Mouse (Mus musculus) heart, postnatal 0 days (tissue): ENCODE data around the gene Tmem33. TPM values are rescaled to one million over a fixed set of nuclear protein-coding genes. Genes with fewer than 3 reads are reported as not detected.
A peak's percentile ranks its signal among the peaks of the same experiment; 100 is the strongest.

Experiments
- ATAC-seq: fragments of 200-750 bp; cut with Nextera tagmentation; 2 replicates; pipeline ENCODE4 v1.8.0; 2017; ENCODE audit warnings: low read depth, moderate number of reproducible peaks, moderate library complexity; ENCODE audit not compliant: insufficient read depth
- DNase-seq: peaks from one replicate; pipeline ENCODE4 v3.0.0-alpha.2; 2016; ENCODE audit warnings: low spot score
- H3K27ac ChIP-seq: fragments of 300-500 bp; sonication (generic); 2 replicates; pipeline ENCODE4 v1.5.1; 2014; ENCODE audit warnings: low read depth, mild to moderate bottlenecking
- H3K27me3 ChIP-seq: fragments of 300-500 bp; sonication (generic); 2 replicates; pipeline ENCODE4 v1.6.1; 2014; ENCODE audit warnings: low read length, mixed read lengths; ENCODE audit not compliant: control insufficient read depth, insufficient read depth
- H3K36me3 ChIP-seq: fragments of 300-500 bp; sonication (generic); replicated peaks from 2 replicates; pipeline ENCODE4 v1.6.1; 2014; ENCODE audit warnings: low read length, mixed read lengths; ENCODE audit not compliant: control insufficient read depth, insufficient read depth
- H3K4me1 ChIP-seq: fragments of 300-500 bp; sonication (generic); 2 replicates; pipeline ENCODE4 v1.6.1; 2014; ENCODE audit warnings: antibody characterized with exemption; ENCODE audit not compliant: control insufficient read depth, insufficient read depth
- H3K4me2 ChIP-seq: fragments of 300-500 bp; sonication (generic); 2 replicates; pipeline ENCODE4 v1.6.1; 2014; ENCODE audit warnings: low read depth, mild to moderate bottlenecking, low read length, moderate library complexity
- H3K4me3 ChIP-seq: fragments of 300-500 bp; sonication (generic); 2 replicates; pipeline ENCODE4 v1.5.1; 2014; ENCODE audit warnings: low read depth, low read length
- H3K9ac ChIP-seq: fragments of 300-500 bp; sonication (generic); replicated peaks from 2 replicates; pipeline ENCODE4 v1.6.1; 2014; ENCODE audit warnings: low read depth, low read length, mixed read lengths
- H3K9me3 ChIP-seq: fragments of 300-500 bp; sonication (generic); replicated peaks from 2 replicates; pipeline ENCODE4 v1.6.1; 2016; ENCODE audit warnings: low read length; ENCODE audit not compliant: control insufficient read depth
- CTCF ChIP-seq: IDR thresholded peaks from 2 replicates; pipeline ENCODE4 v1.5.1; 2016; ENCODE audit warnings: antibody characterized with exemption, control low read depth, low read depth
- EP300 ChIP-seq: IDR thresholded peaks from 2 replicates; pipeline ENCODE4 v1.6.1; 2016; ENCODE audit warnings: antibody characterized with exemption, low read depth
- WGBS: fragments of 180-500 bp; shearing (Covaris S2); extraction: QIAGEN DNeasy Blood & Tissue Kit; methylation state at CpG from one replicate; pipeline ENCODE4 v1.1.7; 2014; 5-methylcytosine and 5-hydroxymethylcytosine counted together
- polyA plus RNA-seq: library from polyadenylated mRNA; unstranded; fragments of >200 nt; fragmentation: Nextera tagmentation; extraction: Ambion mirVana; gene quantifications from 2 replicates; pipeline ENCODE4 v1.2.1, GENCODE M21; 2015
- total RNA-seq: library from RNA; depleted of rRNA; stranded (reverse); fragments of >200 nt; gene quantifications from 2 replicates; pipeline ENCODE4 v1.2.3, GENCODE M21; 2014; ENCODE audit warnings: low replicate concordance; rRNA removed

The Tmem33 gene
- total RNA-seq (24.9 and 50.3 TPM in 2 replicates), polyA plus RNA-seq (42.7 and 50.0 TPM in 2 replicates)

- WGBS, result under 1% methylated on average over 67 of the region's 67 CpGs
Measured at GRCm38 (mm10) chr5:67260531-67261371, at the start of gene Tmem33. TSS of gene Tmem33 (plus strand) at chr5:67260565.

GRCm38 (mm10) chr5:67213168-67213567 is 47.2 kb upstream of the Tmem33 start:
- DNase-seq (no peak), ATAC-seq (no peak)
- Histone ChIP-seq H3K9me3 (0 out of 2 replicates have a peak, but pooled peaks cover 4% of the 10 kb centered on the region), H3K27ac (no peak overlapping the region), H3K36me3 (no peaks in the 10 kb centered on the region), H3K4me2 (no peak overlapping the region), H3K4me3 (no peak overlapping the region), H3K27me3 (peaks cover 66% of the 10 kb centered on the region), H3K4me1 (no peaks in the 10 kb centered on the region), H3K9ac (no peak overlapping the region)
- 17% methylated on average over 5 of the region's 5 CpGs for WGBS
- TF ChIP-seq CTCF (no peak), EP300 (no peak)

More at GRCm38 (mm10) chr5:67260531-67261371, at the start of gene Tmem33:
- no peaks in the 10 kb centered on the region for H3K27me3 ChIP-seq
- H3K9me3 ChIP-seq, result no peaks in the 10 kb centered on the region
- H3K4me3 ChIP-seq, result peak within 1 kb of the TSS; percentile 99
- ATAC-seq, result peak; percentile 92
- peak; percentile 96 for DNase-seq
- H3K4me2 ChIP-seq, result peak within 1 kb of the TSS; percentile 82
- H3K9ac ChIP-seq, result peak within 1 kb of the TSS; percentile 93
- H3K36me3 ChIP-seq, result peaks cover 22% of the 10 kb centered on the region
- H3K4me1 ChIP-seq, result peaks cover 7% of the 10 kb centered on the region; the same call in 1 of the 2 replicates
- peak within 1 kb of the TSS; percentile 97 for H3K27ac ChIP-seq
- TF ChIP-seq EP300 (no peak), CTCF (no peak)

GRCm38 (mm10) chr5:67215121-67216030 is 45.0 kb upstream of the Tmem33 start:
- Histone ChIP-seq H3K4me3 (0 out of 2 replicates have a peak overlapping the region, but pooled peaks have one; percentile 2), H3K36me3 (no peaks in the 10 kb centered on the region), H3K9me3 (0 out of 2 replicates have a peak, but pooled peaks cover 4% of the 10 kb centered on the region), H3K4me2 (no peak overlapping the region), H3K27me3 (peaks cover 84% of the 10 kb centered on the region), H3K9ac (no peak overlapping the region), H3K27ac (no peak overlapping the region), H3K4me1 (no peaks in the 10 kb centered on the region)
- TF ChIP-seq EP300 (no peak), CTCF (no peak)
- DNase-seq (no peak), ATAC-seq (no peak)
- 4% methylated on average over 28 of the region's 28 CpGs for WGBS

GRCm38 (mm10) chr5:67216031-67216778 is 44.2 kb upstream of the Tmem33 start:
- H3K9me3 ChIP-seq, result 0 out of 2 replicates have a peak, but pooled peaks cover 4% of the 10 kb centered on the region
- TF ChIP-seq CTCF, result no peak
- TF ChIP-seq EP300, result no peak
- no peaks in the 10 kb centered on the region for H3K4me1 ChIP-seq
- DNase-seq, result no peak
- WGBS, result under 1% methylated on average over 49 of the region's 49 CpGs
- no peak overlapping the region for H3K4me2 ChIP-seq
- no peak overlapping the region for H3K9ac ChIP-seq
- ATAC-seq, result no peak
- 0 out of 2 replicates have a peak overlapping the region, but pooled peaks have one; percentile 2 for H3K4me3 ChIP-seq
- H3K27ac ChIP-seq, result no peak overlapping the region
- no peaks in the 10 kb centered on the region for H3K36me3 ChIP-seq
- peaks cover 92% of the 10 kb centered on the region for H3K27me3 ChIP-seq

- 0 out of 2 replicates have a peak, but pooled peaks cover 4% of the 10 kb centered on the region for H3K9me3 ChIP-seq
- no peaks in the 10 kb centered on the region for H3K36me3 ChIP-seq
- TF ChIP-seq CTCF, result no peak
- TF ChIP-seq EP300, result no peak
- no peak overlapping the region for H3K27ac ChIP-seq
- no peak overlapping the region for H3K4me2 ChIP-seq
- H3K4me3 ChIP-seq, result no peak overlapping the region
- H3K9ac ChIP-seq, result no peak overlapping the region
- no peak for ATAC-seq
- DNase-seq, result no peak
- peaks cover 96% of the 10 kb centered on the region for H3K27me3 ChIP-seq
- 2% methylated on average over 9 of the region's 9 CpGs for WGBS
- no peaks in the 10 kb centered on the region for H3K4me1 ChIP-seq
Measured at GRCm38 (mm10) chr5:67216779-67217095, 43.6 kb upstream of the Tmem33 start.
